Mouse (Mus musculus) heart, postnatal 0 days (tissue): Measurements from ENCODE around the gene Dkkl1.

ENCODE experiments used
- CTCF ChIP-seq: IDR thresholded peaks from 2 replicates; pipeline ENCODE4 v1.5.1; 2016; ENCODE audit warnings: antibody characterized with exemption, control low read depth, low read depth
- EP300 ChIP-seq: IDR thresholded peaks from 2 replicates; pipeline ENCODE4 v1.6.1; 2016; ENCODE audit warnings: antibody characterized with exemption, low read depth

- TF ChIP-seq CTCF = no peak
- TF ChIP-seq EP300 = no peak
Observed at GRCm38 (mm10) chr7:45232716-45233465, 20.9 kb upstream of the Dkkl1 start.
